Mouse (Mus musculus): ENCODE measurements around the gene Aldoc. TPM values are rescaled to one million over a fixed set of nuclear protein-coding genes. Genes with fewer than 3 reads are reported as not detected.

The Aldoc gene
- polyA plus RNA-seq, 1 experiment, result 3.5 TPM

GRCm38 (mm10) chr11:78347070-78347754 lies 24.4 kb downstream of the Aldoc start:
- no peak for TF ChIP-seq GATA1 (IDR thresholded peaks at IDR 0.05; ENCODE audit: low read length)

DNA sequence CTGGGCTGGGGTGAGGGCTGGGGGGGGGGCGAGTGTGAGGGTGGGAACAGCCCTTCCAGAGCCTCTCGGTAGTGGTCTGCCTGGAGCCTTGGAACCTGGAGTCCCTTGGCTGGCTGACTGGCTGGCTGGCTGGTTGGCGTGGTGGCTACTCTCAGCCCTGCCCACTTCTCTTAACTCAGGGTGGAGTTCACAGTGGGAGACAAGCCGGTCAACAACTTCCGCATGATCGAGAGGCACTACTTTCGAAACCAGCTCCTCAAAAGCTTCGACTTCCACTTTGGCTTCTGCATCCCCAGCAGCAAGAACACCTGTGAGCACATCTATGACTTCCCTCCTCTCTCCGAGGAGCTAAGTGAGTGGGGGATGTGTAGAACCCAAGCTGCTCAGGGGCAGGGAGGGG lies 25.1 kb downstream of the Aldoc start:
- no peak for TF ChIP-seq GATA1 (IDR thresholded peaks at IDR 0.05; ENCODE audit: low read length)

GRCm38 (mm10) chr11:78348474-78348873 lies 25.7 kb downstream of the Aldoc start:
- no peak for TF ChIP-seq GATA1 (IDR thresholded peaks at IDR 0.05; ENCODE audit: low read length)

DNA sequence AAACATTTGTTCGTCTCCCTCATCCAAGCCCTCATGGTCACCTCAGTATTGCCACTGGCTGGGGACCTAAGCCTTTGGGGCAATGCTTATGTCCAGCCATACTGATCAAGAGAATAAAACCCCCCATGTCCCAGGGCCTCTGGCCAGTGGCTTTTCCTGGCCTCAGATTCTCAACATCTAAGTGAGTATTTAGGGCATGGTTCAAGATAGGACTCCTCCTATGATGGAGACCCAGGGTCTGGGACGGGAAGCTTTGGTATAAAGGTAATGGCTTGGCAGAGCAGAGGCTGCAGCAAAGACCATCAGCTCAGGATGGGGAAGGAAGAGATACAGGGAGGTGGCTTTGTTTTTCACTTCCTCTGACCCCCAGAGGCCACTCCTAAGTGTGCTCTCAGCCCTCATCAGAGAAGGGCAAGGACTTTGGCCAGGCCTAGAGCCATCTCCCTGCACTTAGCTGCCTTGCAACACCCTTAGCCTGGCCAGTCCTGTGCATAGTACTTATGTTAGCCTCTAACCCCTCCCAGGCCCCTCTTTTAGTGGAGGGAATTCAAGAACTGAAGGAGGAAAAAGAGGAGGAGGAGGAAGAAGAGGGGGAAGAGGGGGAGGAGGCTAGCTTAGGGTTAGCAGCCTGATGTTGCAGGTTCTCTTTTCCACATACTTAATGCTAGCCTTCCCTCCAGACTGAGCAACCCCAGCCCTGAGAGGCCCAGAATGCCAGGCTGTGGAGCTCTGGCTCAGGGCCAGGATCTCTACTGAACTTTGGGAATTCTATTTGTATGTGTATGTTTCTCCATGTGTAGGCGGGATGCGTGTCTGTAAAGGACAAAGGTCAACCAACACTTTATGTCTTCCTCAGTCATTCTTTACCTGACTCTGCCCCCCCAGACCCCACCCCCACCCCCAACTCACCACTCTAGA lies 26.9 kb downstream of the Aldoc start:
- no peak for TF ChIP-seq GATA1 (IDR thresholded peaks at IDR 0.05; ENCODE audit: low read length)

DNA sequence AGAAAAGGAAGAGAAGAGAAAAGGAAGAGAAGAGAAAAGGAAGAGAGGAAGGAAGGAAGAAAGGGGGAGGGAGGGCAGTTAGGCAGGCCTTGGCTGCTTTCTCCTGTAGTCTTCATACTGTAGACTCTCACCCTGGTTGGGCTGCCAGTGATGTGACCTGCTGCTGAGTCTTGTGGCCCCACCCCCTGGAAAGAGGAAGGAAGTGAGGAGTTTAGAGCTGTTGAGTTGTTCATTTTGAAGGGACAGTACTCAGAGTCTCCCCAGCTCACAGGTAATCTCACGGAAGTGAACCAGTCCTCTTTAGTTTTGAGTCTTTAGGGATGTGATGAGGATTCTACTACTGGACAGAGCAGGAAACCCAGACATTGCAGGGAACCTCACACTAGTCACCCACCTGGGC lies 30.3 kb downstream of the Aldoc start:
- no peak for TF ChIP-seq GATA1 (IDR thresholded peaks at IDR 0.05; ENCODE audit: low read length)

GRCm38 (mm10) chr11:78354905-78355304 lies 32.1 kb downstream of the Aldoc start:
- TF ChIP-seq GATA1 (IDR thresholded peaks at IDR 0.05; ENCODE audit: low read length), result no peak

- TF ChIP-seq GATA1 (IDR thresholded peaks at IDR 0.05; ENCODE audit: low read length), result no peak
These were observed 32.9 kb downstream of the Aldoc start for GRCm38 (mm10) chr11:78355471-78356238.

DNA sequence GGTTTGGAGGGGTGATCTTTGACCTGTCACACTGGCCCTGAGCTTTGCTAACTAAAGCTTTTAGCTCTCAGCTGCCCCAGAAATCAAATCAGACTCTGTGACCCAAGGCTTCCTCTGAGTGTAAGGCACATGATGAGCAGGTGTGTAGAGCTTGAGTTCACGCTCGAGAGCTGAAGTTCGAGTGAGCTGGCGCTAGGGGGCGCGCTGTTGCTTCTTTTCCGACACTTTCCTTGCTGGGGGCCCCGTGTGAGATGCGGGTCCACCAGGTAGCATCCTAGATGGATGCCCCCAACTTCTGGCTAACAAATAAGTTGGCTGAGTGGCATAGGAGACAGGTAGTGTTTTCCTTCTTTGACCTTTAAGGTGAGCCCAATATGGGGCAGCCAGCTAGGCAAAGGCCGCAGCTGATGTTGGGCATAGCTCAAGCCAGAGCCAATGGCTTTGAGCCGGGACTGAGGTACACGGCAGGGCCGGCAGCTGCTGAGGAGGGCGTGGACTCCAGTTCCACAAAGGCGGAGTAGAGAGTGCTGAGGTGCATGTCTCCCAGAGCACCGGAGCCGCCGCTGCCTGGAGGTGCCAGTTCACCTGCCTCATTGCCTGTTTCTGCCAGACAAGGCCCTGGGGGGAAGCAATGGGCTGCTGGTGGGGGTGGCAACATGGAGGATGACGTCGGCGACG lies 35.7 kb downstream of the Aldoc start:
- TF ChIP-seq GATA1 (IDR thresholded peaks at IDR 0.05; ENCODE audit: low read length), result no peak

DNA sequence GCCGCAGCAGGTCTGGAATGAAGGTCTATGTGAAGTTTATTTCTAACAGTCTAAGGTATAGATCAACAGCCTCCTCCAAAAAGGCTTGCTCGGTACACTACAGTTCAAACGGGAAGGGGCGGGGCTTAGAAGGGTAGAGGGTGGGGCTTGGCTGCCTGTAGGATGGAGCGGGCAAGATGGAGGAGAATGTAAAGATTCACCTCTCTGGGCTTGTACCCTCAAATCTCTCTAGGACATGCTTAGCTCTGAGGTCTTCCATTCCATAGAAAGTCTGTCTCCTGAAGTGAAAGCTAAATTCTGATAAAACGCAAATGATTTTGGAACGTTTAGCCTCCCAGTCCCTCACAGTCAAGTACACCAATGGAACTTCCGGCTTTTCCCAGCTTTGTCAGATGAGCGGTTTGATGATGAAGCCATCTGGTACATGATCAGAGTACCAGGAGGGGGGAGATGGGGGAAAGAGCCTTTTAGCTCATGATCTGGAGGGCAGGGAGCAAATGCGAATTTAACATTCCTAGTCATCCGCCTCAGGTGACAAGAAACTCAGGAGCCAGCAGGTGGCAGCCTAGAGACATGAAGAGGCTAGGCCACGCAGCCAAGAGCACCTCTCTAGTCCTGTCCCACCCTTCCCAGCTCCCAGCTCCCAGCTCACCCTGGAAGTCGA lies 37.5 kb downstream of the Aldoc start:
- no peak for TF ChIP-seq GATA1 (IDR thresholded peaks at IDR 0.05; ENCODE audit: low read length)

DNA sequence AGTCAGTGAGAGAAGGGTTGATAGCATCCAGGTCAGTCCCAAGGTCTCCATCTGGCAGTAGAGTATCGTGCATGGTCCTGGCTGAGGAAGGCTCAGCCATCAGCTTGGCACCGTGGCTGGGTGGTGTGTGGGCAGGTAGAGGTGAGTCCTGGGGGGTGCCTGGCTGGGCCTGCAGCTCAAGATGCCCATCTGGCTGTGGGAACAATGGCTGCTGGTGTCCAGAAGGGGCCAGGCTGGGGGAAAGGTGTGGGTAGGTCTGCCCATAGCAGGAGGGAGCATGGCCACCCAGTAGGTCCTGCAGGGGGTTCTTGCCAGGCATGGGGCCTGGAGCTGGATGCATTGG lies 38.0 kb downstream of the Aldoc start:
- no peak for TF ChIP-seq GATA1 (IDR thresholded peaks at IDR 0.05; ENCODE audit: low read length)

DNA sequence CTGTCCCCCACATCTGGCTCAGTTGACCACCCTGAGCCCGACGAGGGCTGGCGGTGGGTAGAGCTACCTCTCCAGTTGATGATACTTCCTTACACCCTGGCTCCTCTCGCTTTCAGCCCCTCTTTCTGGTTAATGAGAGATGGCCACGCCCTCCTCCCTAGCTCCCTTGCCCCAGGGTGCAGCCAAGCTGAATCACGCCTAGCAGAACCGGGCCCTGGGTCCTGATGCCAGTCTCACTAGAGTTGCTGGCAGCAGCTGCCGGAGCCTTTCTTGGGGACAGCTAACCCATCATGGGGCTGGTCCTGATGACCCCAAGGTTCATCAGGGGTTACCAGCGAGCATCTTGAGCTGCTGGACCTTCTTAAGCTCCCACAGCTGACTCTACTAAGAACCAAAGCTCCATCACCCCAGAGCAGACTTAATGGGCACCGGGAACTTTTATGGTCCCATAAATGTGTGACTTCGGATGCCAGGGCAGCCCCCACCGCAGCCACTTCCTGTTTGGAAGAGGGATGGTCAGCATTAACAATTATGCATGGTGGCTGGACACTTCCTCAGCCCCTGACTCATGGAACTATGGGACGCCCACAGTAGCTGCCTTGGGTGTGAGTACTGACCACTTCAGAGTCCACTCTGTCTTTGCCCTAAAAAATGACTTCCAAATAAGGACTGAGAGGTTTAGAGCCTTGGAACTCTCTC lies 40.7 kb downstream of the Aldoc start:
- TF ChIP-seq GATA1 (IDR thresholded peaks at IDR 0.05; ENCODE audit: low read length), result no peak

- no peak for TF ChIP-seq GATA1 (IDR thresholded peaks at IDR 0.05; ENCODE audit: low read length)
These were observed 41.3 kb downstream of the Aldoc start for GRCm38 (mm10) chr11:78364103-78364502.

GRCm38 (mm10) chr11:78367456-78368225 lies 44.9 kb downstream of the Aldoc start:
- no peak for TF ChIP-seq GATA1 (IDR thresholded peaks at IDR 0.05; ENCODE audit: low read length)

GRCm38 (mm10) chr11:78370389-78370788 lies 47.6 kb downstream of the Aldoc start:
- TF ChIP-seq GATA1 (IDR thresholded peaks at IDR 0.05; ENCODE audit: low read length), result no peak
